Mouse (Mus musculus): ENCODE results near the gene Pcnp.
A peak's percentile ranks its signal among the peaks of the same experiment; 100 is the strongest.
"Not testable (repeated sequence)": the region's sequence is repeated elsewhere in the genome, so short reads cannot be mapped to it uniquely, and the experiment has no call there.

Gene Pcnp

DNA sequence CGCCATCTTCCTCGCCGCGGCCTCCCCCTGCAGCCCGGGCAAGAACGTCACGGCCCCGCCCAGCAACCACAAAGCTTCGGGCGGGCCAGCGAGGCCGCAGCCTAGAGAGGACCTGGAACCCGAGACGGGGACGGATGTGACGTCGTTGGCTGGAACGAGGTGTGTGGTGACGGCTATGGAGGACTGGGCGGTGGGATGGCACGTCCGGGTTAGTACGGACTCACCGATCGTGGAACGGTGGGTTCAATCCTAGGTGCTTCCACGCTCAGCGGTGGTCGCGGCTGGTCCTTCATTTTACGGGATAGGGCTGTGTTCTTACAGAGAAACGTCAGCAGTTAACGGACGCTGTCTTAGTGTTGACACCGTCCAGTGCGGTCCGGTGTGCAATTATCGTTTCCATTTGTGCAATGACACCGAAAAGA is at the start of gene Pcnp:
TSS of gene Pcnp (minus strand) at position 79 of the 422 bp plus-strand sequence.
- DNase-seq = peak; percentile 93 to 94

DNA sequence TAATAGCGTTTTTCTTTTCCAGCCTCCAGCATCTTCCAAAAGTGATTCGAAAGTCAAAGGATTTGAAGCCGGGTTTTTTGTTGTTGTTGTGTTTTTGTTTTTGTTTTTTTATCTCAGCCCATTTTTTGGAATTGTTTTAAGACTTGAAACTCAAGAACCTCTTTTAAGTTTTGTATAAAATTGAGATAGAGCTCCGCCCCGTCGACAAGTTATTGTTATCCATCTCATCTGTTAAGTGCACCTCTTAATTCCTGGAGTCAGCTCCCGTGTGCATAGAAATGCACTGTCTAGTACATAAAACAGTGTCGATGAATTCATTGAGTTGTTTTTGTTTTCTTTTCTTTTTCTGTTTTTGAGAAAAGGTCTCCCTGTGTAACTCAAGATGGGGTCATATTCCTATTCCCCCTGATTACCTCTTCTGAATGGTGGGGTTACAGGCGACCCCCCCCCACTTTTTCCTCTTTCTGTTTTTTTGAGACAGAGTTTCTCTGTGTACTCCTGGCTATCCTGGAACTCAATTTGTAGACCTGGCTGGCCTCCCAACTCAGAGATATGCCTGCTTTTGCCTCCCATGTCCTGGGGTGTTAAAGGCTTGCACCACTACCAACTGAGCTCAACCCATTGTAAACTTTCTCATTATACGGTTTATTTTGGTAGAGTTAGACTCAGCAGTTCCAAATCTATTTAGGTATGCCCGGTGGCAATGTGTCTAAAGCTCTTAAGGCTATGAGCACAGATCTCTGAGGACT is 46.8 kb upstream of the Pcnp start:
- no peak for DNase-seq

DNA sequence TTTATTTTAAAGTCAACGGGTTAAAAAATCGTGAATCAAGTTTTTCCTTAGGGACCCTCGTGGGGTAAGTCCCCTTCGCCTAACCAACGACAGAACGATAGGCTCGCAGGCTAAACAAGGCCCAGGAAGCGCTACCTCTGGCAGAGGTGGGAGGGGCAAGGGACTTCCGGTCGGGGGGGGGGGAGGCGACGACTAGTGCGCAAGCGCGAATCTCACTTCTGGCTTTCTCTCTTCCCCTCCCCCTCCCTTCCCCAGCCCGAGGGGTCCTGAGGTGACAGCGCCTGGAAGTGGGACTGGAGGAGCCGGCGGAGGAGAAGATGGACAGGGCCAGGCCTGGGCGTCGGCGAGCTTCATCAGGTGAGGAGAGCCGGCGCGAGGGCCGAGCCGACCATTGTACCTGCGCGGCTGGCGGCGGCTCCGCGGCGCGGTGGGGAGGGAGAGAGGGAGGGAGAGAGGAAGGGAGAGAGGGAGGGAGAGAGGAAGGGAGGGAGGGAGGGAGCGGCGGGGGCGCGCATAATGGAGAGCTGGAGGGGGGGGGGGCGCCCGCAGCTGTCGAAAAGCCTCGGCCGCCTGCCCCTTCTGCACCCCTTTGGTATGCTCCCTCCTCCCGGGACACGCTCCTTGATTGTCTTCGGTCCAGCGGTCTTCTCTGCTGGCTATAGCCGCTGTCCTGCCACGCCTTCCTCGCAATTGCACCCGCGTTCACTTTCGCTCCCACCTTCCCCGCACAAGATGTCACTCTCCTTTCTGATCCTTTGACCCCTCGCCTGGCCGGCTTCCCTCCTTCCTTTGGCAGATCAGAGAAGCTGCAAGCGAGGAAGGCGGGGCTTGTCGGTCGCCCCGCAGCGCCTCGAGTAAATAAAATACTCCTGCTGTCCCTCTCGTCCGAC is 45.9 kb upstream of the Pcnp start:
- DNase-seq = peak; percentile 70 to 80

DNA sequence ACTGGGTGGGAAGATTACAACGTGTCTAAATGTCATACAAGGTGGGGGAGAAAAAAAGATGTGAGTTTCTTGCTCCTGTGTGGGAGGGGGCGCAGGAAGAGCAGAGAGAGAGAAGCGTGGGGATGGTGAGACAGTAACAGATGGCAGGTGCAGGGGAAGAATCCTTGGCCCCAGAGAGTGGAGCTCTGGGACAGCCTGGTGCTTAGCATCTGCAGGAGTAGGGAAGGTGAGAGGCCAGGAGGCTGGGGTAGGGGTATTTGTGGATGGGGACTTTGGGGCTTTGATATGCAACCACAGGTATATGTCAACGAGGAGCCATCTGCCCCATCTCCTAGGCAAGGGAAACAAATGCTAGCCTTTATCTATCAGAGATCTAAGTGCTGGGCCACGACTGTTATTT is 45.0 kb upstream of the Pcnp start:
- DNase-seq = no peak

GRCm38 (mm10) chr16:56074122-56074521 is 44.6 kb upstream of the Pcnp start:
- no peak for DNase-seq

DNA sequence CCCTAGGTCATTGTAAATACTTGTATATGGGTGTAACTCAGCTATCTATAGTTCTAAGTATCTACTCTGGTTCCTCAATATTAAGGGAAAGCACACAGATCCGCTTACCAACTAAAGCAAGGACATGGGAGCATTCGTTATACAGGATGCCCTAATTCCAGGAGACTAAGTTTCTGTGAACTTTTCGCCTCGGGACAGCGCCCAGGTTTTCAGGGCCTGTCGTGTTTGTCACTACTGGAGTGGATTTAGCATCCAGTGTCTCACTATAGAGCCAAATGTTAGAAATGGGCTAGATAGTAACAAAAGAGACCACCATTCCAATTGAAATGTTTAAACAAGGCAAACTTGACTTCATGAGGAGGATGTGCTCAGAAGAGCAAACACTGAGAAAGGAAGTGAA is 43.6 kb upstream of the Pcnp start:
- not testable (repeated sequence) for DNase-seq

GRCm38 (mm10) chr16:56072533-56072932 is 43.0 kb upstream of the Pcnp start:
- no peak for DNase-seq

DNA sequence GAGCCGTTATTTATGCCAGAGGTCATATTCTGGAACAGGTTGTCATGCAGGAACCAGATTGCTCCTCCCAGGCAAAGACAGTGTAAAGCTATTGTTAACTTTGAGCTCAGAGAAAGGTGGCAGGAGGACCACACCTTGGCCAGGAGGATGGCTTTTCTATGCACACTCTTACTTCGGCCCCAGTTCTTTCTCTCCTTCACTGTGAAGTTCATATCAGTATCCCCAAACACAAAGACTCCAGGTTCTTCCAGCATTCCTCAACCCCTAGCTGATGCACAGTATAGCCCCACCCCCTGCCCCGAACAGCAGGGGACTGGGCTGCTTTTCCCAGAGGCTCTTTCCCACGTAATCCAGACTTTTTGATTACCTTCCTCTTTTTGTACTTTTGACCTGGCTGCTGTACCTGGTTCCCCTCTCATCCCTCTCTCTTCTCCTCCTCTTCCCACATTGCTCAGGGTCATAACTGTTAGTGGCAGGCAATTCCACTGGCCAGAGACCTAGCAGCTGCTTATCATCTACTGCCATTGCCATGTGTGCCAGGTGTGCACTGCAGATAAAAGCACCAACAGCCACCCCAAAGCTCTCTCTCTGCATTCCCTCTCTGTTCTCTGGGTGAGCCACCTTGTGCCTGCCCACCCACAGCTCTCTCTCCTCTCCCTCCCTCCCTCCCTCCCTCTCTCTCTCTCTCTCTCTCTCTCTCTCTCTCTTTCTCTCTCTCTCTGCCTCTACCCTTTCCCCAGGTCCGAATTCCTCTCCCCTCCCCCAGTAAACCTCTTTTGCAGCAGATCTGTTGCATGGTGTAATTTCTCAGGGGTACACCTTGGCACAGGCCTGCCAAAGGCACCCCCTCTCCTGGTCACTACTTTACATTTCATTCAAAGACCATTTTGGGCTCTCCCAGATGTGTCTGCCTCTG is 42.0 kb upstream of the Pcnp start:
- no peak for DNase-seq

GRCm38 (mm10) chr16:56068523-56069070 is 39.1 kb upstream of the Pcnp start:
- no peak for DNase-seq

- DNase-seq = no peak
Observed at GRCm38 (mm10) chr16:56066113-56066512, 36.6 kb upstream of the Pcnp start.

DNA sequence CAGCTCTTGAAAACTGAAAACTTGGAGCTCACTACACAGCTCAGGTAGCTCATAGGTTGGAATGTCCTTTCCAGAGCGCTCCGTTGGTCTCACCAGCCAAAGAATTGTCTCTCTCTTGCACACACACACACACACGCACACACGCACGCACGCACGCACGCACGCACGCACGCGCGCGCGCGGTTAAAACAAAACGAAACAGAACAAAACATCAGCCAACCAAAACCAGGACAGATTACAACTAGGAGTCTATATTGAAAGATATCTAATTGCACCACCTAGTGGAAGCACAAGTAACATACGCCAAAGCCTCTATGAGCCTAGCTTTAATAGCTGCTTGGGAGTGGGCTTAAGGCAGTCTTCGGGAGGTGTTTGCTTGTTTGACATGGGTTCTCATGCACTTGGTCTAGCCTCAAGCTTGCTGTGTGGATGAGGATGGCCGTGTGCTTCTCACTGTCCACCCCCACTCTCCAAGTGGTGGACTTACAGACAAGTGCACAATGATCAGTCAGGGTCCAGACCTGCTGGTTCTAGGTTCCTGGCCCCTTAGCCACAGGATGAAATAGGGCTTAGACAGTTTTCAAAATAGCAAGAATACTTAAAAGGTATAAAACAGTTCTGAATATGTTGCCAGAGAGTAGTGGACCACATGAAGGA is 34.9 kb upstream of the Pcnp start:
- DNase-seq = peak; percentile 20 to 53

GRCm38 (mm10) chr16:56062981-56063380 is 33.4 kb upstream of the Pcnp start:
- DNase-seq = no peak

- DNase-seq = no peak
Observed at GRCm38 (mm10) chr16:56061995-56062594, 32.6 kb upstream of the Pcnp start.

GRCm38 (mm10) chr16:56058151-56058550 is 28.6 kb upstream of the Pcnp start:
- DNase-seq = no peak

GRCm38 (mm10) chr16:56056944-56057590 is 27.5 kb upstream of the Pcnp start:
- DNase-seq = no peak

DNA sequence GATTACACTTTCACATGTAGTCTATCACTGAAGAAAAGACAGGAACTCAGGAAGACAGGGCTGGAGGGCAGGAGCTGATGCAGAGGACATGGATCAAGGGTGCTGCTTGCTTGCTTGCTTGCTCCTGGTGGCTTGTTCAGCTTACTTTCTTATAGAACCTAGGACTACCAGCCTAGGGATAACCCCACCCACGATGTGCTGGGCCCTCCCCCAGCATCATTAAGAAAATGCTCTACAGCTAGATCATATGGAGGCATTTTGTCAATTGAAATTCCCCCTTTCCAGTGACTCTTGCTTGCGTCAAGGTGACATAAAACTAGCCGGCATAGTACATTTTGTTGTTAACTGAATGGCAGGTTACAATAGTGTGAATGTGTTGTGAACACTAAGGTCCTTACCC is 26.4 kb upstream of the Pcnp start:
- no peak for DNase-seq

- not testable (repeated sequence) for DNase-seq
Observed at GRCm38 (mm10) chr16:56048038-56048437, 18.5 kb upstream of the Pcnp start, which contains the start of gene Senp7. Gene Senp7, plus strand, starts transcription at chr16:56048338.

DNA sequence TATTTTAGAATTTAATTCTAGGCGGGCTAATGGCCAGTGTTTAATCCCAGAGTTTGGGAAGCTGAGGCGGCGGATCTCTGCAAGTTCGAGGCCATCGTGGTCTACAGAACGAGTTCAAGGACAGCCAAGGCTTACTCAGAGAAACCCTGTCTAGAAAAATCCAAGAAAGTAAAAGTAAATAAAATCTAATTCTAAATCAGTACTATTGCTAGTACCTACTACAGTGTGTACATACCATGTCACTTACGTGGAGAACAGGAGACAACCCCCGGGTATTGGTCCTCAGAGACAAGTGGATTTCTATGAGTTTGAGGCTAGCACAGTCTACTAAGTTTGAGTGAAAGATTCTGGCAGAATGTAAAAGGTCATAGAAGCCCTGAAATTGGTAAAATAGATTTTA is 8.6 kb upstream of the Pcnp start:
- DNase-seq = no peak

DNA sequence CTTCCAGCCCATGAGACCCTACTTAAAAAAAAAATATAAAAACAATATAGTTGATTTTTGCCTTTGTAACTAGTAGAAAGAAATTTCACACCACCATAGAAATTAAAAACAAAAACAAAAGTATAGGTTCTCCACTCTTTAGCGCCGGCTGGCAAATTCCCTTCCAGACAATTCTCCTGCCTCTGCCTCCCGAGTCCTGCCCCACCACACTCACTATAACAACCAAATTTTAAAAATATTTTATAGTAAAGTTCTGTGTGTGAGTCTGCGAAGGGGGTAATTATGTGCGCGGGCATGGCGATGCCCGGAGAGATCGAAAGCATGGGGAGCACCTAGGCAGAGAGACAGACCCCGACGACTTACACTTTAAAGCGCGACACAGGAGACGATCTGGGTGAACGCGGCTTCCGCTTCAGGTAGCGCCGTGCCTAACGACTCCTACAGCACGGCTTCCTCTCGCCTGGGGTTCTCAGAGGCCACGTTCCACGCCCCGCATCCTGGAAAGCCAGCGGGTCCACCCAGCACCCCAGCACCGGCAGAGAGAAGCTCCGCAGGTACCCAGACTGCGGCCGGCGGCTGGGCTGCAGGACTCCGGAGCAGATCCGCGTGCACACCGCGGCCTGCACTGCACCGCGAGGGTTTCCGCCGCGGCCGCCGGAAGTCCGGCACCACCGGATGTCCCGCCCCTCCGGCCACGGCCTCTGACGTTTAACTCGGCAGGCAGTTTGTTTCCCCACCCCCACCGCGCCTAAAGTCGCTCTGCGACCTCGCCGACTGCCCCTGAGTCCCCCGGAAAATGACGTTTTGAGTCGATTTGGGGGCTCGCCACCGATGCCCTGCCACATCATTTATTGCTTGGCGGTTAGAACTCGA is 7.8 kb upstream of the Pcnp start, which contains the start of gene Trmt10c:
TSS of gene Trmt10c (minus strand) at position 682 of the 873 bp plus-strand sequence.
- peak; percentile 82 to 86 for DNase-seq

- DNase-seq = no peak
Observed at GRCm38 (mm10) chr16:56036501-56036900, 7.0 kb upstream of the Pcnp start.
